Mouse (Mus musculus) small intestine, adult 2 months (tissue): ENCODE measurements around the gene Agbl4.

Experiments
- CTCF ChIP-seq: fragments of 200-500 bp; IDR thresholded peaks from 2 replicates; pipeline ENCODE4 v1.5.1; 2012; ENCODE audit warnings: low read depth, mild to moderate bottlenecking, control low read depth, inconsistent platforms, low read length, moderate library complexity, mixed read lengths; ENCODE audit not compliant: insufficient replicate concordance, insufficient read length; ENCODE audit errors: extremely low read depth
- POLR2A ChIP-seq: fragments of 200-500 bp; IDR thresholded peaks from 2 replicates; pipeline ENCODE4 v1.6.1; 2012; ENCODE audit warnings: low read depth, mild to moderate bottlenecking, control low read depth, inconsistent platforms, low read length, moderate library complexity

GRCm38 (mm10) chr4:111432013-111432412 lies 1034.6 kb downstream of the Agbl4 start:
- TF ChIP-seq CTCF = no peak
- no peak for TF ChIP-seq POLR2A
